Mouse (Mus musculus) lung, postnatal 0 days (tissue): Measurements from ENCODE around the gene Tmem217.
"Not testable (repeated sequence)": the region's sequence is repeated elsewhere in the genome, so short reads cannot be mapped to it uniquely, and the experiment has no call there.

Experiments
- CTCF ChIP-seq: IDR thresholded peaks from 2 replicates; pipeline ENCODE4 v1.5.1; 2016; ENCODE audit warnings: antibody characterized with exemption, mild to moderate bottlenecking
- EP300 ChIP-seq: IDR thresholded peaks from 2 replicates; pipeline ENCODE4 v1.6.1; 2016; ENCODE audit warnings: antibody characterized with exemption, mild to moderate bottlenecking, control low read depth

- not testable (repeated sequence) for TF ChIP-seq CTCF, EP300
Observed at GRCm38 (mm10) chr17:29518665-29519064, 33.5 kb downstream of the Tmem217 start.
